Mouse (Mus musculus): ENCODE results near the gene Morn1.

Gene Morn1

DNA sequence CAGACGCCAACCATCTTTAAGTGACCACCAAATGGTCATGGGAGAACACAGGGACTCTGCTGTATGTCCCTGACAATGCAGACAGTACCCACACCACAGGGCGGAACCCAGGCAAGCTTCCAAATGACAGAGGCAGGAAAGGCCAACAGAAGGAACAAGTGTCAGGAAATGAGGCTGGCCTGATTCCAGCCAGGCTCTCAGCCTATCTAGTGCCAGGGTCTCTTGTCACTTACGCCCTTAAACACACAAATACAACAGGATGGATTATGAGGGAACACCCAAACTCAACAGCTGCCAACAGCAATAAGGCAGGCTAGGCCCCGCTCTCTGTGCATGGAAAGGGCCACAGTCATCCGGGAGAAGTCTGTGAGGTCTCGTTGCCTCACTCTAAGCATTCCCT lies 78.2 kb downstream of the Morn1 start:
- peak; percentile 81 to 86 for DNase-seq

DNA sequence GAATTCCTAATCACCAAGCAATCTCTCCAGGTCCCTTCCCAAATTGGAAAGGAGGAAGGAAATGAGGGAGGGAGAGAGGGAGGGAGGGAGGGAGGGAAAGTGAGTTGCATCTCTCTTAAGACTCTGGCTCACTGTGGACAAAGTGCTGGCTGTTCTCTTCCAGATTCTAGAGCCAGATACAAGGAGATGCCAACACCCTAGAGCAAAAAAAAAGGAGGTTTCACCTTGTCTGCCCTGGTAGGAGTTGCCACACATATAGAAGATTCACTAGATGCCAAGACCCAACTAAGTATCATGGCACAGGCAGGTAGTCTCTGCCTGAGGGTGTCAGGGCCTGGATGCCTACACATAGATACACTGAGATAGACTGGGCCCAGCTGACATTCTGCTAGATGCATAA lies 79.5 kb downstream of the Morn1 start:
- no peak for DNase-seq

DNA sequence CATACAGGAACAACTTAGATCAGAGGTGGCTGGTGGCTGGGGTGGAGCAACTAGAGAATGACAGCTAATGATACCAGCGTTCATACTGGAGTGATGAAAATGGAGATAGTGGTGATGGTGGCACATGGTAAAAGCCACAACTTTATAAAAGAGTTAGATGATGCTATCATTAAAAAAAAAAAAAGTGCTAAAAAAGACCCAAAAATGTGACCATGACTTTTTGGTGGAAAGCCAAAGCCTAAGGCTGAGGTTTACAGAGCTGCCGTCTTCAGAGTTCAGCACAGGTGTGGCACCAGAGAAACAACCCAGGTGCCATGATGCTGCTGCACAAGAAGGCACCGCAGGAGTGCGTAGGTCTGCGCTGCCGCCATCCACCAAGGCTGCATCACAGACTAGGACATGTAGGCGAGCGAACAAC lies 82.5 kb downstream of the Morn1 start:
- no peak for DNase-seq

DNA sequence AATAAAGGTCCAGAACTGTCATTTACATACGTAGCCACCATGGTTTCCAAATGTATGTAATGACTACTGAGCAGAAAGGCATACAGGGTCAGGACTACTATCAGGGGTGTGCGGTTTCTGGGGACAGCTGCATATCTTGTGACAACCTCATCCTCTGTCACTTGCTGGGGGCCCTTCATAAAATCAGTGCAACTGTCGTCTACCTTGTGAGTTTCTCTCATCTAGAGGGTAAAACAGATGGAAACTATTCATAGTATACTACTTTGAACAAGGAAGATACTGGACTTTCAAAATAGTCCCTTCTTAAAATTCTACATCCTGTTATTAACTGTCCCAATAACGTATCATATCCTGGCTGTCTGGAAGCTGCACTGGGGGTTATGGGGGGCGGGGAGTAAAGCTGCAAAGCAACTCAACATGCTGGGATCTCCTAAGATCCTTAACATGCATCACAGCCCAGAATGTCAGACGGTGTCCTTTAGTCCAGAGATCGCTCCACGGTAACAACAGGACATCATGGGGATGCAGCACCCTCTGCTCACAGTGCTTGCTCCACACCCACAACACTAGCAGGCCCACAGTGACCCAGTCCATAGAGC lies 84.3 kb downstream of the Morn1 start:
- DNase-seq = no peak

DNA sequence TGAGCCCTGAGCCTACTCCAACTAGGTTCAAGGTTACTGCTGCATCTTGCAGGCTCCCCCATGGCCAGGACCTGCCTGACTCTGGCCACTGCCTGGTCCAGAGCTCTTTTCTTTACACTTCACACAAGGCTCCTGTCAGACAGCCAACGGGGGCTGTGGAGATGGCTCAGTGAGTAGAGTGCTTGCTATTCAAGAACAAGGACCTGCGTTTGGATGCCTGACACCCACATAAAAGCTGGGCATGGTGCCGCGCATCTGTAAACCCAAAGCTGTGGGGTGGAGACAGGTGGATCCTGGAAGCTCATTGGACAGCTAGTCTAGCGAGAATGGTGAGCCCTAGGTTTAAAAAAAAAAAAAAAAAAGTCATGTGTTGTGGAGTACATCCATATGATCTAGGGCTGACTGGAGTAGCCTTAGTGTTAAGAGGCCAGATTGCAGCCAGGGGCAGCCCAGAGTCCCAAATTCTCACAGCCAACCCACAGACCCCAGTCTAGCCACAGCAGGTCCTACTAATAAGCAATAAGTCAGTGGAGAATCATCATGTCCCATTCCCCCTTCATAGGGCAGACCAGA lies 85.7 kb downstream of the Morn1 start:
- DNase-seq = no peak

DNA sequence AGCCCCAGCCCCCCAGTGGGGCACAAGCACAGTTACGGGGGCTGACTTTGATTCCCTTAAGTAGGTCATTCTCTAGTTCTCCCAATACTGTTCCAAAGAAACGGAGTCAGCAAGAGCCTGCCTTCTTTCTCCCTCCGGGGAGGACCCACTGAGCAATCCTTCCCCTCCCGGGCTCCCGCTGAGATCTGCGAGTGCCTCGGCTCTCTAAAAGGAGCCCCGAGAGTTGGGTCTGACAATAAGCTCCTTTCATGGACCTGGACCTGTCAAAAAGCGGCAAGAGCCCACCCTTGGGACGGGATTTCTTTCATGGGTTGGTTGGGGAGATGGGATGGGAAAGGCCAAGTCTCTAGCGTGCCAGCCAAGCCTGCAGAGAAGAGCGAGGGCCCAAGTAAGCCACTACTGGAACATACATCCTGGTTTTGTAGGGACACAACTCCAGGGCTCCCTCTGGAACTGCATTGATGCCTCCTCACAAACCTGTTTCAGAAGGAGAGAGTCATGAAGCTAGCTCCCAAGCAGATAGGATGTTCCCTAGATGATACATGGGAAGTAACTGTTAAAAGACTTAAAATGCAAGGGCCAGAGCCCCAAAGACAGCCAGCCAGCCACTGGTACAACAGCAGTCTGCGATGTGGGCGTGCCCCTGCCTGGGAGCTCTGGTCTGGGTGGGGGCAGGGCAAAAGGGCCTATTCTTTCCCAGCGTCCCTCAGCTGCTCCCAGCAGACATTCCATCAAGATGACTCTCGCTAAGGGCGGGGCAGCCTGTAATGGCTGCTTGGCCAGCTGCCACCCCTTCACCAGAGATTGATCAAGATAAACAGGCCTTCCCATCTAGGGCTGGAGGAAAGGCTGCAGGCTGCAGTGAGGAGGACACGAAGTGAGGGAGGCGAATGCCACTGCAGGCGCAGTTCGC lies 86.8 kb downstream of the Morn1 start:
- peak; percentile 66 to 78 for DNase-seq

DNA sequence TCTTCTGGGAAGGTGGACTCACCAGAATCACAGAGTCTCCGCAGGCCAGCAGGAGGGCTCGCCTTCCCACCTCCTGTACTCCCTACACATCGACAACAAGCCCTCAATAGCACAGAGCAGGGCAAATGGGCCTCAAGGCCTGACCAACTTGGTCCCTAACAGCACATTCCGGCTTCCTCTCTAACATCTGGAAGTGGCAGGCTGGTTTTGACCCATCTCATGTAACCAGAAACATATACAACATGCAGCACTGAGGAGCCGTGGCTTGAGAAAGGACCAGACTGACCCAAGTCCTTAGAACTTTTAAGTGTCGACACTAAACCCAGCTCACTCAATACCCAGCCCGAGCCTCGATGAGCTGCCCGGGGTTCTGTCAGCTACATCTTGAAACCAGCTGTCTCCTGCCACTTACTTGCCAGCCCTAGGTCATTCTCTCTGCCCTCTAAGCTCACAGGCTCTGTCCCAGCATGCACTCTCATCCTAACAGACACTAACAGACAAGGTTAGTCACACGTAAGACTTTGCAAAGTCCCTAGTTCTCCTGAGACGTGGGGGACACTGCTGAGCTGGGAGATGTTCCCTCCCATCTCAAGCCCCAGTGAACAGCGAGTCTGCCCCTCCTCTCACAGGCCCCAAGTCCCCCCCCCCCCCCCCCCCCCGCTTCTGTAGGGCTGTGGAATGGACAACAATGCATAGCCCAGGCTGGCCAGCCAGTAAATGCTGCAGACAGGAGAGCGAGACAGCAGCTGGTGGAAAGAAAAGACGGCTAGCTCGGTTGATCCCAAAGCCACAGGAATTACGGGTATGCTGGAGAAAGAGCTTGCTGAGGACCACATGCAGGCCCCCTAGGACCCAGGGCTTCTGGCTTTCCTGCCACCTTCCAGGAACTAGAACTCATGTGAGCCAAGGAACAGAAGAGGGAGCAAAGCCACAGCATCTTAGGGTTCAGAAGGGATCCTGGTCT lies 87.7 kb downstream of the Morn1 start:
- peak in 1 of 2 experiments; percentile 18 for DNase-seq

DNA sequence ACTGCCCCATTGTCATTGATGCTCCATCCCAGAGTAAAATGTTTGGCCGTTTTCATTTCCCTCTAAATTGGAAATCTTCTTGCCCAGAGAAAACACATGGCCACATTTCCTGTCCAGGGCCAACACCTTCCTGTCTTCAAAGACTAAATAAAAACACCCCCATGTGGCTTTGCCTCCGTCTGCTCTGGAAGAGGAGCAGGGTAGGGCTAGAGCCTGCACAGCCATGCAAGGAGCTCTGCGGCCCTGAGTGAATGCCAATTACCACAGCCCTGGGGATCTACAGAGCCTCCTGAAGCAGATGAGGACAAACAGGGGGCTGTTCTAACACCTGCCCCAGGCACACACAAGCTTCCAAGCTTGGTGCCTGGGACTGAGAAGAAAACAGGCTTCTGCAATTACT lies 89.8 kb downstream of the Morn1 start:
- no peak for DNase-seq

DNA sequence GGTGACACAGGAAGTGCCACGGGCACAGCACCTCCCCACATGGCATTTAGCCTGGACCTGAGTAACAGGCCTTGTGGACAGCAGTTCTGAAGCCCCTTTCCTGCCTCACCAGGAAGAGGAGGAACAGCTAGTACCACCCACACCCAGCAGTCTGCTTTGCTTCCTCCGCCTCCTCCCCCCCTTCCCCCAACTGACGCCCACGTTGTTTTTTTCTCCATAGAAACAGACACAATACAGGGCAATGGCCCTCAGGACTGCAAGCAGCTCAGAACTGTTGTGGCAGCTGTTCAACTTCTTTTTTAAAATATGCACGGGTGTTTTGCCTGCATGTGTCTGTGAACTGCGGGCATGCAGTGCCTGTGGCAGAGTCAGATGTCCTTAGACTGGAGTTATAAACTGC lies 91.9 kb downstream of the Morn1 start:
- DNase-seq = no peak

DNA sequence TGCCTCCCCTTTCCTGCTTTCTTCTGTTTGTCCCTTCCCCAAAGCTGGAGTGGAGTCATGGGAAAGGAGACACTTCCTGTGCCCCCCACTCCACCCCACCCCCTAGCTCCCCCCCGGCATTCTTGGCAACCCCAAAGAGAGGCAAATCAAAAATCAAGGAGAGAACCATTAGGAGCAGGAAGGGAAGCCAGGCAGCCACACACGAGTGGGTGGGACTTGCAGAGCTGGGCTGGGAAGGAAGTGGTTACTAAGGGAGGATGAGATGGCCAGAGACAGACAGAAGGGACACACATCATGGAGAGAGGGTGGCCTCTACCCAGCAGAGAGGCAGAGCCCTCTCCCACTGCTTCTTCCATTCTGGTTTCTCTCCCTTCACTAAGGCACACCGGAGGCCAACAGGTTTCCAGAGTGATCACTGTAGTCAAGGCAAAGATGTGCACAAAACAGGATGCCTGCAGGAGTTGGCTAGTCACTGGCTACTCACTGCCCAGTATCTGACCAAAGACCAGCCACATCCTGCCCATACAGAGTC lies 92.7 kb downstream of the Morn1 start:
- no peak for DNase-seq

DNA sequence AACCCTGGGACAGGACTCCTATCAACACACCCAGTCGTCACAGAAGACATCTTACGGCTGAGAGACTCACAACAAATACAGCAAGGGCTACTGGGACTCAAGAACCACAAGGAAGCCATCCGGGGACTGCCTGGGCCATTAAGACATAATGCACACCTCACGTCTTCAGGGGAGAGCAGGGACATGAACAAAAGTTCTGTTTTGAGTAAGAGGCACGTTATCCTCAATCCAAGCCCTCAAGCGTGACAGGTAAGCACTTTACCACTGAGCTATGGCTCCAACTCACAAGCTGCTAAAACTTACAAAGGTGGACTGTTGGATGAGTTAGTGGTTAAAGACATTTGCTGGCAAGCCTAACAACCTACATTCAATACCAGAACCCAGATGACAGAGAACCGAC lies 96.8 kb downstream of the Morn1 start:
- DNase-seq = no peak

DNA sequence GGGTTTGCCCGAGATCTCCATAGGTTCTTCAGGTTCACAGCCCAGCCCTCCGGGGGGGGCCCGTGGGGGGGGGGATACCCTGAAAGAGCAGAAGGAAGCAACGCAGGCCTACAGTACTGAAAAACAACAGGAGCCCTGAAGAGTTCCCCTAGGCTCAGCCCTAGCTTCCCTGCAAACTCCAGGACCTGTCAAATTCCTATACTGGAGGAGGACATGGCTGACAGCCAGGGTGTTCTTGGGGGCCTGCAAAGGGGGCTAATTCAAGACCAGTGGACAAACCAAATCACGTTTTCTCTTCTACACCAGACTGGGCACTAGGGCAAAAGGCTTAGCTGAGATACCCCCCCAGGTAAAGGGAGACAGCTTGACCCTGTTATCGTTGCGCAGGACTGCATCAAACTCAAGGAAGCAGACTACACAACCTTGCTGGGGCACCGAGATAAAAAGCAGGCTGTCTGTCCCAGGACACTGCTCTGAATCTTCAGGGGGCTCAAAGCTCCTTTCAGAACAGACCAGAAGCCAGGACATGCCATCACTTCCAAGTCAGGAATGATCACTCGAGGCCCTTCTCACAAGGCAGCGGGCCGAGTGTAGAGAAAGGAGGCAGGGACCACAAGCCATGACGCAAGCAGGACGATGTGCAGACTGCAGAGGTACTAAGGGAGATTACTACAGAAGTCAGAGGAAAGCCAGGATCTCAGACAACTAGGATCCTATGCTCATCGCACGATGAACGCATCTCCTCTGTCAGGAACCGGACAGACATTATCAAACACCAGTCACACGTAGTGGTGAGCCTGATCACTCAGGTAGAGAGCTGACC lies 98.1 kb downstream of the Morn1 start:
- DNase-seq = no peak

DNA sequence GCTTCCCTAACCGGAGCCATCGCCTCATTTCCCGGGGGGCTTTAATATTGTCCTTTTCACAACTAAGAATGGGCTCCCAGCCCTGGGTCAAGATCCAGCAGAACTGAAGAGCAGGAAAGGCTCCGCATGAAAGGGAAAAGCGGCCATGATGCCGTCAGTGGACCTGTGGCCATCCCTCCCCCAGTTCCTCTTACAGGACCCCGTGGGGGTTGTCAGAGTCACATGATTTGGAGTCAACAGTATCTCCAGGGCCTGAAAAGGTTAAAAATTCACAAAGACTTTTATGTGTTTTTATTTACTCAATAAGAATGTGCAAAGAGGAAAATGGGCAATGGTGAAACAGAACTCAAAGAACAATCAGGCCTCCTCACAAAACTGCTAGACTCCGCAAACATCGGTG lies 99.5 kb downstream of the Morn1 start:
- DNase-seq = no peak

DNA sequence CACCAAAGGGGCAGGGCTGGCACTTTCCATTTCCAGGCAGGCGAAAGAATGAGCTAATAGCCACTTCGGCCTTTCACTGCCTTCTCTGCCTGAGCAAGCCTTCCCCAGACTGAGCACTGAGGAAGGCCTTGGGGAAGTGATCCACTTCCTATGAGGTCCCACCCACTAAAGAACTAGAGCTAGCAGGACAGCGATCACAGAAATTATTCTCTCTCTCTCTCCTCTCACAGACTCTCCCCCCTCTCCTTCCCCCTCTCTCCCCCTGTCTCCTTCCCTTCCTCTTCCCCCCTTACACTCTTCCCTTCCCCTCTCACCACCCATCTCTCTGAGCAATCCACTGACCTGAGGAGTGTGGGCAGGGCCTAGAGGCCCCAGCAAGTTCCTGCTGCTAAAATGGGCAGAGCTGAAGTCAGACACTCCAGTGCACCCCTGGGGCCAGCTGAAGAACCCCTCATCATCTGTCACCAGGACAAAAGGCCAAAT lies 100.9 kb downstream of the Morn1 start:
- no peak for DNase-seq

DNA sequence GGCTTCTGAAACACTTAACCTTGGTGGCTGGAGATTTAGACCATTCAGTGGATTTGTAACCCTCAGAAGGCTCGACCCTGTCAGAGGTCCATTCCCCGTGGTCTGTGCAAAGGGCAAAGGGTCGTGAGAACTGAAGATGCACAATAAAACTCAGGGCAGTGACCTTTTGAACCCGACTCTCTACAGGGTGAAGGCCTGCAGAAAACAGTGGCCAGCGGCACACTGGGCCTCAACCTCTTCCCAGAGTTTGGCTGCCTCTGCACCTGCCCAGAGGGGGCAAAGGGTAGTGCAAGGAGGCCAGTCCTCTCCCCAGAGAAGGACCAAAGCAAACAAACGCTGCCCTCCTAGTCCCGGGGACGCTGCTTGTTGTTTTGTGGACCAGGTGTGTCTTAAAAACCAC lies 102.0 kb downstream of the Morn1 start:
- no peak for DNase-seq

DNA sequence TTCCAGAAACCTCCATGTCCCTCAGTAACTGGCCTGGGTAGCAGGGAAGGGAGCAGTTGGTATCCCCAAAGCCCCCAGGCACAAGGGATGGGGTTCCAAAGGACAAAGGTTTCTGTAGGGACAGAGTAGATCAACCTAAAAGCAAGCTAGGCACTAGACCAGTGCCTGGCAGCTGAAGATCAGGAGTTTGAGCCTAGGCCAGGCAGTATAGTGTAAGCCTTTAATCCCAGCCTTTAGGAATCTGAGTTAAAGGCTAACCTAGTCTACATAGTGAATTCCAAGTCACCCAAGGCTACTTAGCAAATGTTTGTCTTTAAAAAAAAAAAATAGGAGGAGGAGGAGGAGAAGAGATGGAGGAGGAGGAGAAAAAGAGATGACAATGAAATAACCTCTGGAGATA lies 102.4 kb downstream of the Morn1 start:
- no peak for DNase-seq

DNA sequence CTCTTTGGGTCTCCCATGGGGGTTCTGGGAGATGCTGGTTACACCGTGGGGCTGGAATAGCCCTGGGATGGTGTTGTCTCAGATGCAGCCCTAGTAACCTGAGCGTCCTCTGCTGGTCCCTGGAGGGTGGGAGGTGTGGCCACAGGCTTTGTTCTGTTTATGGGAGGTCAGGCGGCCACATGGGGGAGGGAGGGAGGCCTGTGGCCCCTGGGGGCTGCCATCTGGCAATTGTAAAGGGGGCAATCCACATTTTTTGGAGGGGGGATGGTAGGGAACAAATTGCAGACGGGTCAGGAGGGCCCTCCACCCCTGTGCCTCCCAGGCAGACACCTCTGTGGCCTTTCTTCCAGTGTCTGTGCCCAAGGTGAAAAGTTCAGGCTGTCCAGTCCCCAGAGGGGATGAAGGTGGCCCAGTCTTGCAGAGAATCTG lies 103.3 kb downstream of the Morn1 start:
- no peak for DNase-seq

DNA sequence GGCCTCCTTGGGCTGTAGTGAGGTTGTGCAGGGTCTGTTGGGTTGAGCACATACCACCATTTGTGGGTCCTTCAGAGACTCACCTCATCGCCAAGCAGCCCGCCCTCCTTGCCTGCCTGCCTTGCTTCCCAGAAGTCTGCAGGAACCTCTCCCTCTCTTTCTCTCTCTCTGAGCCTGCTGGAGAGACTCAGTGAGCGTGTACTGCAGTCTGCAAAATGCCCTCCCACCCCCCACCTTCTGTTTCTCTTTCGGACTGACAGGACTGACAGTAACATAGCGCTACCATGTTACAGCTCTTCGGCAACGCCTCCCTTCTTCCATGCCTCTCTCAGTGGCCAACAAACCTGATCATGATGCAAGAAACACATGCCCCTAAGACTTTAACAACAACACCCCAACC lies 103.9 kb downstream of the Morn1 start:
- no peak for DNase-seq
